Mouse (Mus musculus): ENCODE measurements around the gene Ly75.

- TF ChIP-seq EP300 (IDR thresholded peaks at IDR 0.05; ENCODE audit: low read depth), result no peak
- TF ChIP-seq CTCF (IDR thresholded peaks at IDR 0.05; ENCODE audit: low read depth), result no peak
Measured at GRCm38 (mm10) chr2:60345717-60346116, 37.4 kb downstream of the Ly75 start.
